Mouse (Mus musculus) heart, adult 9 months (tissue): ENCODE results near the gene Fzd1.

Experiments used
- DNase-seq, 2 experiments: peaks; one replicate each; pipeline ENCODE4 v3.0.0; 2022; ENCODE audit warnings: low spot score in 2 of 2

Fzd1 gene

DNA sequence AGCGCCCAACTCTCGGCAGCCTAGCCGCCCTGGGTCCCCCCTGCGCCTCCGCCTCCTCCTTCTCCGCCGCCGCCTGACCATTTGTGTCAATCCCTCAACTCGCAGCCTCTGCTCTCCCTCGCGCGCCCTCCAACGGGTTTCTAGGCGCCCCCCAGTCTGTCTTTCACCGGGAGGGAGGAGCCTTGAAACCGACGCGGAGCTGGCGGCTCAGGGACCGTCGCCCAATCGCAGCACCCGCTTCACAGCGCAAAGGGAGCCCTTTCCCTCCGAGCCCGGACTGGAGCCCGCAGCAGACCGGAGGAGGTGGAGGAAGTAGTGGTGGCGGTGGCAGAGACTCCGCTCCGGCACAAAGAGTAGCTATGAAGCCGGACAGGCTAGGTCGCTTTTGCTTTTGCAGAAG is at the start of gene Fzd1:
Gene Fzd1 (minus strand): TSS at position 134 of the 400 bp plus-strand sequence.
- peak; percentile 93 to 96 for DNase-seq

DNA sequence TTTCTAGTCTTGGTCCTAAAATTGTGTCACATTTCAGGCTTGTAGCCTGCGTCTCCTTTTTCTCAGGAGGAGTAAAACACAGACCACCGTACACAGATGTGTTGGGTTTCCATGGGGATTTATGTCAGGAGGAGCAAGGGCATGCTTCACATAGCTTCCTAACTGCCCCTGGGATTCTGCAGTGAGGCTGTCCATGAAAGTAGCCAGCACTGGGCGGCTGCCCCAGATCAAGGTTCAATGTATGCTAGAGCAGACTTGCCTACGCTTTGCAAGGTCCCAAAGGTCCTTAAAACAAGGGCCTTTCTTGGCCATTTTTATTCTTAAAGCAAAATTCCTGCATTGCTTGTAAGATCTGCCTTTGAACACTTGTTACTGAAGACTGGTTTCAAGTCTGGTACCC is 47.4 kb upstream of the Fzd1 start:
- DNase-seq = no peak

DNA sequence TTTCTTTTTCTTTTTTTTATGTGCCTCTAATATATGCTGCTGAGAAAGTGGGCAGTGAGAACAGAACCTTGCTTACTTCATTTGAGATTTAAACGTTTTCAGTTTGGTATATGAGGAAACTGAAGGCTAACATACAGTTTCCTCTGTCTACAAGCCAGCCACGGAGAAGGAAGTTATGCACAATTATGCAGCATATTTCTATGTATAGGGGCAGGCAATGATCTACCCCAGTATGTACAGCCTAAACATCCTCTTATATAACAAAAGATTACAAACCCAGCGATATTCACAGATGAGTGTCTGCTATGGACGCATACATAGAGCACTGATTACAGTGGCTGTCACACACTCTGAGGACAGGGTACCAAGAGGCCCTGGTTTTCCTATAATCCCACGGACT is 45.9 kb upstream of the Fzd1 start:
- no peak for DNase-seq

DNA sequence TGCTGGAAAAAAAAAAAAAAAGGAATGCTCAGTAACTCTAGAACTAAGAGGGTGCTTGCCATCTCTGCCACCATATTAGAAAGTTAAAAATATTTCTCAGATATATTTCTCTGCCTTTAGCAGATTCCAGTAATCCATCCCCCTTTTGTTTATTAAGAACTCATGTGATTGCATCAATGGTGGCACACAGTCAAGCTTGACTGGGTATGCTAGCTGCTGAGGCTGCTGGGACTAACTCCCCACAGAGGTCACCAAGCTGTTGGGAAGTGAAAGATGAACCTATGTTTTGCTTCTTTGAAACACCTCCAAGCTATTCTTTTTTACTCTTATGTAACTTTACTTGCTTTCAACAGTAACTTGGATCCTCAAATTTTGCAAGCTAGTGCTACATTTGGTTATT is 44.1 kb upstream of the Fzd1 start:
- no peak for DNase-seq

DNA sequence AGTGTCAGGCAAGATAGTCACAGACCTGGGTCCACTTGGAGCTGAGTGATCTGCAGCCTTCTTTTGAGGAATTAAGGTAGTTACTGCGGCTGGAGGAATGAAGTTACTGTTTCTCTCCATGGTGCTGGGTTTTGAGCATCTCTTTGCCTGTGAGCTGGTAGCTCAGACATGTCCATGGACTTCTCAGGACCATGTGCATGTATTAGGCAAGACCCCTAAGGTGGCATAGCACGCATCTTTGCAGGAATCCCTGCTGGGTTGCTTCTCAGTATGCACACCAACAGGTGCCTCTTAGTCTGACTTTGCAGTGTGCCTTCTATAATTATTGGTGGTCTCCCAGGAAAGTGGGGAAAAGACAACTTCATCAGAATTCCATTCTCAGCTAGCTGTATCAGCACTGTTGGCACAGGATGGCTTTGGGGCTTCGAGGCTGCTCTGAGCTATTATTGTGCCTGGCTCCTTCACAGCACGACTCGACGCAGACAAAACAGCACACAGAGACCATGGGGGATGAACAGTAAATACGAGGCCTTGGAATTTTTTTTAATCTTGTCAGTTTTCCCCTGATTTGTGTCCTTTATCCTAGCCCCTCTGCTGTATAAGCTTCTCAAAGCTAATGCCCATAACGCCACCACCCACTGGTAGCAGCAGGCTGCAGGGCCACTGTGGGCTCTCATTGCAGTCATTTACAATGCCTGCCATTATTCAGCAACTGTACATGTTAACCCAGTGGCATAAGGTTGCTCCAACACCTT is 43.4 kb upstream of the Fzd1 start:
- no peak for DNase-seq

DNA sequence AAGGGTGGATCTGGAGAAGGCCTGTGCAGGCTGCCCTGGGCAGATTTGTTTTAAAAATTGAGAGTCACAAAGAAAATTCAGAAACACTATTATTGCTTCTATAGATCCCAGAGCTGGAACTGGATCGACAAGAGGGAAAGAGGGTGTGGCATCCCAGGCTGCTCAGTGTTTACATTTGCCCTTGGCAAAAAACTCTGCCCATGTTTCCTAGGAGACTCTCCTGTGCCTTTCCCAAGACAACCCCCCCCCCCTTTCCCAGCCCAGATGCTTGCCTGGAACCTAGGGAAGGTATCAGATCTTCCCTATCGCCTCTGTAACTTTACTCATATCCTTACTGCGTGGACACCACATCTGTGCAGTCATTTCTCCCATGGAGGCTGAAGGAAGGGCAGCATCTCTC is 33.4 kb upstream of the Fzd1 start:
- no peak for DNase-seq

DNA sequence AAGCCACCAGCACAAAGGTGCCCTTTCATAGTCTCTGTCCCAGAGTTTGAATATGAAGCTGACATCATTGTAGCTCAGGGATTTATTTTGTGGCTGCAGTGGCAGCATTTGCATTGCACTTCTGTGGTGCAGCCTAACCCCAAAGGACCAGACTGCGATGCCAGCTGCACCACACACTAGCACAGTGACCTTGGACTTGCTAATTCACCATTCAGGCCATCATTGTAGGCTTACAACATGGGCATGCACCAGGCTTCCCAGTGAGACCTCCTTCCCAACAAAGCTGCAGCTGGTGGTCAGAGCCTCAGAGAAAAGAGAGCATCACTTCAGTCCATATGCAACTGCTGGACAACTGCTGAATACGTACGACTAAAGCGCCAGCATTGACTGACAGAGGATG is 32.4 kb upstream of the Fzd1 start:
- DNase-seq = no peak

DNA sequence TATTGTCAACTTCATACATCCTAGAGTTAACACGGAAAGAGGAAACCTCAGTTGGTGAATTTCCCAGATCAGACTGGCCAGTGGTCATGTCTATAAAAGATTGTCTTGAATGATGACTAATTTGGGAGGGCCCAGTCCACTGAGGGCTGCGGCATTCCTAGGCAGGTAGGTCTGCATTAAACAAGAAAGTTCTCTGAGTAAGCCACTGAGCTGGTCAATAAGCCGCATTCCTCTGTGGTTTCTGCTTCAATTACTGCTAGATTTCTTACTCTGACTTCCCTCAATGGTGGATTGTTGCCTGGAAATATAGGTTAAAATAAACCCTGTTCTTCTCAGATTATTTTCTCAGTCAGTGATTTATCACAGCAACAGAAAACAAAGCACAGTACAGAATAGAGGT is 30.6 kb upstream of the Fzd1 start:
- no peak for DNase-seq

DNA sequence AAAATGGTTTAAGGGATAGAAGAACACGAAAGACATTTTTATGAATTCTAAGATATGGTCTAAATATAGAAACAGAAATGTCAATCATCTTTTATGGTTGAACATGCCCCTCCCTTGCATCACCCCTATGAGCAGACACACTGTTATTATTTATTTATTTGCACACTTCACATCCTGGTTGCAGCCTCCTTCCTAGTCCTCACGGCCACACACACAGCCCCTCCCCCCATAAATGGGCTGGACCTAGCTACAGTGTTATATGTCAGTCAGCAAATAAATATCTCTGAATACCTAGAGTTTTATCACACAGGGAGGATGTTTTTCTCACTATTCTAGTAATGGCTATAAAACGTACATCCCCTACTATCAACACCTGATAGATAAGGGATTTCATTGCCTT is 29.0 kb upstream of the Fzd1 start:
- DNase-seq = no peak

DNA sequence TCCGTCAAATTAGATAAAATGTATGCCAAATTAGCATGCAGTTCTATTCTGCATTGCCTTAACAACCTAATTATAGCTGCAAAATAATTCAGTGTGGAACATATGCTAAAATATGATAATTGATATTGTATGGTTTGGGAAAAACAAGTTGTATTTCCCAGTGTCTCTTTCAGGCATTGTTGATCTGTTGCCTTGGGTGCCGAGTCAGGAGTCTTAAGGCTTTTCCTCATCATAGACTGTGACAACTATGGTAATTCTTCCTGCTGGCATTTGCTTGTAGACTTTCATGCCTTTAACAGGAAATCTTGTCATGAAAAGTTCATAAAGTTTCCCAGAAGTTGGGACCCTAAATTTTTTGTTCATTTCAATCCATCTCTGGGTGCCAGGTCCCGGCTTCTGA is 20.4 kb upstream of the Fzd1 start:
- DNase-seq = no peak

DNA sequence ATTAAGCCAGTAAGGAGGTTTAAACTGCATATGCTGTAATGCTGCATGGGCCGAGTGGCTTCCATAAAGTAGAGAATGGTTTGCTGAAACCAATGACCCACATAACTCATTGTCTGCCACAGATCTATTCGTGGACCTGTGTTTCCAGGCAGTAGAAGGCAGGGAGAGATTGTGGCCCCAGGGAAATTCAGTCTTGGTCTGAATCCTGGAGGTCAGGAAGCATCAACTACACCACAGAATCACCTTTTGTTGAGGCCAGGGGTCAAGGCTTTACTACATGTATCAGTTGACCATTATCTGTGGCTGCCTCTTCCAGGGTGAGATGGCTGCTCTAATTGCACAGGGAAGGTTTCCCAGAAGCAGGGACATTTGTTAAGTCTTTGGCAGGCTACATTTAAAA is 18.7 kb upstream of the Fzd1 start:
- no peak for DNase-seq

DNA sequence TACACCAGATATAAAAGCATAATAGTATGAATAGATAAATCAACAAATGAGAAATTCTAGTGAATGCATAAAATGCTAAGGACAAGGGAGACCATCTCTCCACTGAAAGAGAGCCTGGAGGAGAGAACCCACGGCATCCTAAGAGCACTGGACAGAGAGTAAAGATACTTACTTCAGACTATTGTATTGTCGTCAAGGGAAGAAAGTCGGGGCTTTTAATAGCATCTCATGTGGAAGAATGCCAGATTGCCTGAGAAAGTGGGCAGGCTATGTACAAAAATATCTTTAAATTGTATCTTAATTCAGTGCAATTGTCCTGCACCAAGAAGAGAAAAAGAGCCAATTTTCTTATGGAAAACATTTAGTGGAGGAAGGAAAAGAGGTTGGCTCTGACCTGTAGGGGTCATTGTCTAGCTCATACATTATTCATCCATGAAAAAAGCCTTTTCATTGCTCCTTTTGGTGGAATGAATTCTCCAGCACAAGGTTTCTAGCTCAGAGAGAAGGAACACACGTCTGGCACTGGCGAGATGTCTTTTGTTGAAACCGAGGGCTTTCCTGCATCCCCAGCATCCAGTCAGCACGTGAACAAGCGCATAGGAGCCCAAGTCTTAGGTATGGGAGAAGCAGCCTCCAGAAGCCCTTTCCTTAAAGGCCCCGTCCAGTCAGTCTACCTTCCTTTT is 15.4 kb upstream of the Fzd1 start:
- no peak for DNase-seq

DNA sequence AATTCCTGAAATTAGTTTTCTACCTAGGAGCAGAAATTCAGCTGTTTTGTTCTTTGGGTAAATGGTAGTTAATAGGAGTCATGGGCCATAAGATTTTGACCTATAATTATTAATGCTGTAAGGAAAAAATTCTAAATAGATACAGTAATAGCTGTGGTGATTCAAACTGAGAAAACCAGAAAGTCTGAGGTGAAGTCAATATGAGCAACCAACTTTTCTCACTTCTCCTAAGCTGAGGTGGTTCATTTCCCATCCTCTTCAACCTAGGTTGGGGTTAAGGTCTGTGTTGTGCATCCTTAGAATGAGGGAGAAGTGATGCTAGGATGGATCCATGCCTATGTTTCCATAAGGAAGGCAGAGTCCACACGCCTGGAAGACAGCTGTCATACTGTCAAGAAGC is 12.8 kb upstream of the Fzd1 start:
- no peak for DNase-seq

DNA sequence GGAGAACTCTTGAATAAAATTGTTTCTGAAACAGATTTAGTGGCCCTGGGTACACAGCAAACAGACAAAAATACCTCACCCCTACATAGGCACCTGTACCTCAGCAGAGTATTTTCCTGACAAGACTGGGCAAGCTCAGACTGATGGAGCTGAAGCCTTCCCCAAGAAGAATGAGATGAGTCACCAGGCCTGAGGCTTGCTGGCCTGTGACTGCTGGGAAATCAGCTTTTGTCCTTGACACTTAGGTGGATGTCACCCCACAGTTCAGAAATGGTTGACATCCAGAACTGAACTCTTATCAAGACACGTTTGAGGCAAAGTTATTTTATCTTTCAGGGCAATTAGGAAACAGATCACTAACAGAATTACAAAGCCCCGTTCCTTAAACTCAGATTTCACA is 10.1 kb upstream of the Fzd1 start:
- DNase-seq = no peak

DNA sequence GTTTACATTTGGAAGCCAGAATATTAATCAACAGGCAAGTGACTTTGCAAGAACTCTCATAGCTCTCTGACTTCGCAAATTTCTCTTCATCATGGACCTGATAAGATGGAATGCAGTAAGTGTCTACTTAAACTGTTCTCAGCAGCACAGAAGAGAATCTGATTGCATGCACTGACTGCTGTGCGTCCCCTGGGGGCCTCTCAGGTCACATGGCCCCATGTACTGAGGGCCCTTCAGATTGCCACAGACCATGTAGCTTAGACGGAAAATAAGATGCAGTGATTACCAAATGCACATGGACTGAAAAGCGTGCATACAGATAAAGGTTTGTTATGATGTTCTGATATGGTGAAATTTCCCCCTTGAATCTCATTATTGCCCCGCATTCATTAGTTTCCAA is 8.9 kb upstream of the Fzd1 start:
- DNase-seq = no peak

DNA sequence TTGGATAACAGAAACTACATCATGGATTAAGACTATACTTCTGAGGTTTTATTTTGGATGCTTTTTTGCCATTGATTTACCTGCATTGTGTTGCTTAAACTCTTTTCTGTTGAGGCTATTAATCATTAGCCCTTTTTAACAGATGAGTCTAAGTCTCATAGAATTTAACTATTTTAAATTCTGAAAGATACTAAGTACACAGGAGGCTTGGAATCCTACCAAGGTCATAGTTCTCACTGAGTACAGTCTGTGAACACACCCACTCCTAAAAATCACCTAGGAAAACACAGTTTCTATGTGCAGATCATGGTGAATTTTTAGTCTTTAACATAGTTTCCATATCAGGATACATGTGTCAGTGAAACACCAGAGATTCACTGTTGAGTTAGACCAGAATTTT is 4.1 kb upstream of the Fzd1 start:
- DNase-seq = no peak

DNA sequence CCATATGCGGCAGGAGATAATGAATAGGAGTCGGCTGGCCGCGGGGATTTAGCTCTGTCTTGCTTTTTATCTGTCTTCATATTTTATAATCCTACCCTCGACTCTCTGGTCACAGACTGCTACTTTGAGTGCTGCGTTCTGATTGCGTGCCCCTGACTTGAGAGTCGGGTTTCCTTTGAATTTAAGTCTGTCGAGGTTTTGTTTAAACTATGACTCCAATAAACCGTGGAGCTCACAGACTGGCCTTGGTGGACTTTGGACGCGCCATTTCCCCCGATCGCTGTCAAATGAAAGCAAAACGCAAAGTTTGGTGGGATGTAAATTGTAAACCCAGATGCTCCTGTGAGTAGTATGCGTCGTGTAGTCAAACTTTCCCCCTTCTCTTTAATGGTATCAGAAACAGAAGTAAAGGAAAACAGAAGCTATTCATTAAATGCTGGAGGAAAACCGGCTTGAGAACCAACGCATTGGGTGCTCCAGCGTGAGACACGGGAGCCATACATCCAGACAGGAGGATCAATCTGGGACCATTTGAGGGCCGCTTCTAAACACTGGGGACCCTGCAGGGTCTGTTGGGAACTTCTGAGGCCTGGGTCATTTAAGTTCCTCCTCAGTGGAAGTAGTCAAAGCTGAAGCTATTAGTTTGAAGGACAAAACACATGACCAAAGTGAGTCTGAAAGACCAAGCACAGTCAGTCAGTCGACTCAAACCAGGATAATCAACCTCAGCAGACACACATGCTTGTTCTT is 671 bp upstream of the Fzd1 start:
- DNase-seq = no peak

DNA sequence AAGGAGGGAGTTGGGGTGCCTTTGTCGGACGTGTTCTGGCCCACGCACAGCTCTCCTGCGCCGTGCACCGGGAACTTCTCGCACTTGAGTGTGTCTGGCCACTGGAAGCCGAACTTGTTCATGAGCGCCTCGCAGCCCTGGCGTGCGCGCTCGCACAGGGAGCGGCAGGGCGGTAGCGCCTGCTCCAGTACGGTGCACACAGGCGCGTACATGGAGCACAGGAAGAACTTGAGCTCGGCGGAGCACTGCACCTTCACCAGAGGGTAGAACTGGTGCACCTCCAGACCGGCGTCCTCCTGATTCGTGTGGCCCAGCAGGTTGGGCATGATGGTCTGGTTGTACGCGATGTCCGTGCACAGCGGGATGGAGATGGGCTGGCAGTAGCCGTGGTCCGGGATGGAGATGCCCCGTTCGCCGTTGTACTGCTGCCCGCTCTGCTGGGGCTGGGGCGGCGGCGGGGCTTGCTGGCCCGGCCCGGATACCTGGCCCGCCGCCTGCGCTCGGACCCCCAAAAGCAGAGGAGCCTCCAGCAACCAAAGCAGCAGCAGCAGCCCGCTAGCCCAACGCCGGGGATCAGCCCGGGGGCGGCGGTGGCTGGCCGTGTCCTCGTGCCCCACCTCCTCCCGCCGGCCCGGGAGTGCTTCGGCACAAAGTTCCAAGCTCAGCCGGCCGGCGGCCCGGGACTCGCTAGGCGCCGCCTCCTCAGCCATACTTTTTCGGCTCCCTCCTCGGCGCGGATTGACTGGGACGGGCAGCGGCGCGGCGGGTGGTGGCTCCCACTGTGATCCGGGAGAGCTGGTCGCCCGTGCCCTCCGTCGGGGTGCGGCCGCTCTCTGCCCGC is 744 bp downstream of the Fzd1 start:
- DNase-seq = peak; percentile 37 to 56

DNA sequence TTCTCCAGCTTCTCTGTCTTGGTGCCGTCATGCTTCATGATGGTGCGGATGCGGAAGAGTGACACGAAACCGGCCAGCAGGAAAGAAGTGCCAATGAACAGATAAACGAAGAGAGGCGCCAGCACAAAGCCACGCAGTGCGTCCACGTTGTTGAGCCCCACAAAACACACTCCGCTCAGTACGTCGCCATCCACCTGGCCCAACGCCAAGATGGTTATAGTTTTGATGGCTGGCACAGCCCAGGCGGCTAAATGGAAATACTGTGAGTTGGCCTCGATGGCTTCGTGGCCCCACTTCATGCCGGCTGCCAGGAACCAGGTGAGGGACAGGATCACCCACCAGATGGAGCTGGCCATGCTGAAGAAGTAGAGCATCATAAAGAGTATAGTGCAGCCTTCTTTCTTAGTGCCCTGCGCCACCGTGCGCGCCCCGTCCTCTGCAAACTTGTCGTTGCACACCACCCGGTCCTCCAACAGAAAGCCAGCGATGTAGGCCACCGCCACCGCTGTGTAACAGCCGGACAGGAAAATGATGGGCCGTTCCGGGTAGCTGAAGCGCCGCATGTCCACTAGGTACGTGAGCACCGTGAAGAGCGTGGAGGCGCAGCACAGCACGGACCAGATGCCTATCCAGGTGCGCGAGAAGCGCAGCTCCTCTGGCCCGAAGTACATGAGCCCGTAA is 1.7 kb downstream of the Fzd1 start:
- DNase-seq = peak; percentile 4 to 7

DNA sequence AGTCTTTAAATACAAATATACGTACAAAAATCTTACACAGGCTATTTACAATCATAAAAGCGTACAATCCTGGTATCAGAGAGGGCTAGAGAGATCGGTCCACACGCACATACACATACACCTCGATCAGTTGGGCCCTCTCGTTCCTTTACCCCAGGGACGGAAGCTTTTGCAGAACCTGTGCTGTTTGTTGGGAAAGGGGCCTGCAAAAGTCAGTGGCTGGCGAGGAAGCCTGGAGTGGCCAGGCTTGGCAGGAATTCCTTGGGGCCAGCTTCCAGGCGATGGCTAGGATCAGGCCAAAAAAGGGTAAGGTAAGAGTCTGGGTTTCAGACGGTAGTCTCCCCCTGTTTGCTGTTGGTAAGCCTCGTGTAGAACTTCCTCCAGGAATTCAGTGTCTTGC is 2.5 kb downstream of the Fzd1 start:
- DNase-seq = no peak

DNA sequence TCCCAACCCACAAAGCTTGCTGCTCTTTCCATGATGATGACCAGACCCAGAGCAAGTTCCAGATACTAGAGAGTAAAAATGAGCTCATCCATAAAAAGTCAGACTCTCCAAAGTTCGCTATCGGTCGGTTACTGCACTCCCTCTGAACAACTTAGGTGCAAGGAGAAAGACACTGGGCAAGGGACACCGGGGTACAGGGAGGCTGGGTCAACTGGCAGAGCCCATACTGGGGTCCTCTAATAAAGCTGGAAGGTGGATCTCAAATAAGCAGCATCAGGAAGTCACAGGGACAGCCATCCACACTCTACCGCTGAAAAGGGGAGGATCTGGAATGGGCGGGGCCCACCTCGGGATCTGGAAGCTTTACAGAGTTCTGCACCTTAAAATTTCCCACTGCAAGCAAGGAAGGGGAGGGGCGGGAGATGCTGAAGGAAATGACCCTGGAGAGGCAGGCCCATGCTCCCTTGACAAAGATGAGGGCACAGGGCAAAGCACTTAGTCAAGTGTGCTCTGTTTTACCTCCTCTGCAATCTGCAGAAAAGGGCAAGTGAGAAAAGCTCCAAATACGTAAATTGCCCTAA is 3.0 kb downstream of the Fzd1 start:
- no peak for DNase-seq
